In the genomic region with DNA sequence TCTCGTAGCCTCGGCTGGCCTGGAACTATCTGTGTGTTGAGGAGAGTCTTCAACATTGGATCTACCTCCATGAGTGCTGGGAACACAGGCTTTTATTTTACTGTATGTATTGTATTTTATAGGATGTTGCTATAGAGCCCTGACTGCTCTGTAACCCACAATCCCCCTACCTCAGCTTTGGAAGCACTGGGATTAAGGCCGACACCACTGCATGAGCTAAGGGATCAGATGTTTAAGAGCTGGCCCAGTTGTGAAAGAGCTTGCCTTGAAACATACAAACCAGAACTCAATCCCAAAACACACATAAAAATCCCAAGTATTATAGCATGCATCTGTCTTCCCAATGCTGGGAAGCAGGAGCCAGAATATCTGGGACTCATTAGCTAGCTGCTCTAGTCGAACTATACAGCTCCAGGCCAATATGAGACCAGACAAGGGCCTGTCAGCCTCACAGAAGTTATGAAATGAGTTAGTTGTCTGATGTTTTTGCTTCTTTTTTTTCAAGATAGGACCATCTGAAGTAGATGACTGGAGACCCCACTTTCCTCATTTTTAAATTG, we compare ENCODE assay signal across 37 mouse cellular contexts. TPM values are rescaled to one million over a fixed set of nuclear protein-coding genes. Genes with fewer than 3 reads are reported as not detected.
"Had no signal": no experiment of that assay in that cellular context is flagged by ENCODE, and none has a peak within 500 bp of the region (broad histone marks: within the 10 kb centered on the region; RNA-seq: fewer than 3 reads in every experiment).

No protein-coding gene starts in this region.

- H3K27ac ChIP-seq: gastrocnemius, adult 2 months; heart, adult 2 months; heart, embryonic 13.5 days; heart, embryonic 15.5 days; hindbrain, embryonic 10.5 days; hindbrain, embryonic 12.5 days; hindbrain, embryonic 14.5 days; intestine, embryonic 15.5 days; layer of hippocampus, adult 2 months; left cerebral cortex, adult 2 months; liver, embryonic 14.5 days had no signal

- H3K27me3 ChIP-seq: heart, embryonic 13.5 days; heart, embryonic 15.5 days; hindbrain, embryonic 12.5 days; intestine, embryonic 15.5 days had no signal

- H3K4me3 ChIP-seq: gastrocnemius, adult 2 months; heart, adult 2 months; heart, embryonic 13.5 days; heart, embryonic 15.5 days; hindbrain, embryonic 10.5 days; hindbrain, embryonic 12.5 days; intestine, embryonic 15.5 days; layer of hippocampus, adult 2 months; left cerebral cortex, adult 2 months had no signal

- H3K9me3 ChIP-seq: heart, embryonic 13.5 days; heart, embryonic 15.5 days; hindbrain, embryonic 10.5 days; hindbrain, embryonic 12.5 days; intestine, embryonic 15.5 days had no signal

- ATAC-seq: hindbrain, embryonic 16.5 days; inflammation-experienced regulatory T-cells, adult 6 months; intestine, embryonic 15.5 days; intestine, postnatal 0 days had no signal

- H3K4me2 ChIP-seq: heart, embryonic 11.5 days; heart, embryonic 13.5 days; heart, embryonic 15.5 days; hindbrain, embryonic 12.5 days; hindbrain, embryonic 14.5 days; intestine, embryonic 15.5 days; liver, embryonic 11.5 days had no signal

- H3K4me1 ChIP-seq: heart, embryonic 13.5 days; heart, embryonic 15.5 days; hindbrain, embryonic 10.5 days; hindbrain, embryonic 12.5 days; intestine, embryonic 15.5 days had no signal

- H3K36me3 ChIP-seq: heart, embryonic 13.5 days; heart, embryonic 15.5 days; hindbrain, embryonic 10.5 days; hindbrain, embryonic 12.5 days; intestine, embryonic 15.5 days had no signal

- H3K9ac ChIP-seq: heart, embryonic 13.5 days; heart, embryonic 15.5 days; hindbrain, embryonic 12.5 days; hindbrain, embryonic 14.5 days; intestine, embryonic 15.5 days; liver, embryonic 14.5 days had no signal

- DNase-seq: gastrocnemius, adult 2 months; gastrocnemius, postnatal 10 days; gastrocnemius, postnatal 25 days; heart, adult 2 months; heart, postnatal 14 days; heart, postnatal 36 days; kidney, adult 18-20 months; kidney, adult 8-10 months; kidney, postnatal 10 days; kidney, postnatal 25 days; kidney, postnatal 4 days; liver had no signal

RNA-seq across cellular contexts. Expression of gene Trim75, which starts 11.3 kb away (rescaled TPM):
- total RNA-seq: gastrocnemius, adult 2 months; gastrocnemius, postnatal 10 days; gastrocnemius, postnatal 25 days; gastrocnemius, postnatal 4 days; granulocyte monocyte progenitor cell, adult 5-6 weeks; heart, adult 2 months; heart, postnatal 14 days; heart, postnatal 36 days; layer of hippocampus, adult 2 months; layer of hippocampus, postnatal 10 days; layer of hippocampus, postnatal 25 days; left cerebral cortex, adult 2 months; left cerebral cortex, postnatal 14 days; left cerebral cortex, postnatal 36 days had no signal
- polyA plus RNA-seq: frontal cortex, adult 2 months; heart, adult 2 months; heart, embryonic 13.5 days; heart, embryonic 15.5 days; heart, postnatal 0 days; hindbrain, embryonic 10.5 days; hindbrain, embryonic 12.5 days; hindbrain, embryonic 14.5 days; hindbrain, embryonic 16.5 days; intestine, embryonic 15.5 days; intestine, postnatal 0 days; kidney, embryonic 14.5 days; kidney, embryonic 16.5 days; limb, embryonic 11.5 days; liver, embryonic 11.5 days; liver, embryonic 14.5 days had no signal

RNA-seq across cellular contexts. Expression of gene Trim61, which starts 19.4 kb away (rescaled TPM):
- total RNA-seq: gastrocnemius, adult 2 months; gastrocnemius, postnatal 10 days; gastrocnemius, postnatal 25 days; gastrocnemius, postnatal 4 days; granulocyte monocyte progenitor cell, adult 5-6 weeks; heart, adult 2 months; heart, postnatal 14 days; heart, postnatal 36 days; layer of hippocampus, adult 2 months; layer of hippocampus, postnatal 10 days; layer of hippocampus, postnatal 25 days; left cerebral cortex, adult 2 months; left cerebral cortex, postnatal 14 days; left cerebral cortex, postnatal 36 days had no signal
- polyA plus RNA-seq: frontal cortex, adult 2 months; heart, adult 2 months; heart, embryonic 15.5 days; heart, postnatal 0 days; hindbrain, embryonic 10.5 days; hindbrain, embryonic 12.5 days; hindbrain, embryonic 16.5 days; inflammation-experienced regulatory T-cells, adult 6 months; intestine, embryonic 15.5 days; limb, embryonic 11.5 days; liver, embryonic 14.5 days had no signal

RNA-seq across cellular contexts. Expression of gene Trim60, which starts 19.5 kb away (rescaled TPM):
- total RNA-seq: gastrocnemius, adult 2 months; gastrocnemius, postnatal 10 days; gastrocnemius, postnatal 25 days; gastrocnemius, postnatal 4 days; granulocyte monocyte progenitor cell, adult 5-6 weeks; heart, adult 2 months; heart, postnatal 14 days; heart, postnatal 36 days; layer of hippocampus, adult 2 months; layer of hippocampus, postnatal 10 days; layer of hippocampus, postnatal 25 days; left cerebral cortex, adult 2 months; left cerebral cortex, postnatal 14 days; left cerebral cortex, postnatal 36 days had no signal
- polyA plus RNA-seq: frontal cortex, adult 2 months; heart, adult 2 months; heart, embryonic 11.5 days; heart, embryonic 13.5 days; heart, embryonic 15.5 days; heart, postnatal 0 days; hindbrain, embryonic 10.5 days; hindbrain, embryonic 12.5 days; hindbrain, embryonic 16.5 days; inflammation-experienced regulatory T-cells, adult 6 months; intestine, embryonic 15.5 days; intestine, postnatal 0 days; kidney, embryonic 14.5 days; limb, embryonic 11.5 days; liver, embryonic 11.5 days; liver, embryonic 14.5 days had no signal

RNA-seq across cellular contexts. Expression of gene Apela, which starts 38.2 kb away (rescaled TPM):
- total RNA-seq: gastrocnemius, adult 2 months; gastrocnemius, postnatal 10 days; gastrocnemius, postnatal 25 days; gastrocnemius, postnatal 4 days; granulocyte monocyte progenitor cell, adult 5-6 weeks; heart, adult 2 months; heart, postnatal 14 days; heart, postnatal 36 days; layer of hippocampus, postnatal 10 days; left cerebral cortex, adult 2 months; left cerebral cortex, postnatal 14 days; left cerebral cortex, postnatal 36 days had no signal
- polyA plus RNA-seq: inflammation-experienced regulatory T-cells, adult 6 months had no signal
